Mouse (Mus musculus) yolk sac, embryonic 10.5 days (tissue): ENCODE data around the gene Rbmxl2.

Experiments
- DNase-seq: peaks from one replicate; pipeline ENCODE4 v3.0.0-alpha.2; 2017; ENCODE audit warnings: low spot score

The Rbmxl2 gene

DNA sequence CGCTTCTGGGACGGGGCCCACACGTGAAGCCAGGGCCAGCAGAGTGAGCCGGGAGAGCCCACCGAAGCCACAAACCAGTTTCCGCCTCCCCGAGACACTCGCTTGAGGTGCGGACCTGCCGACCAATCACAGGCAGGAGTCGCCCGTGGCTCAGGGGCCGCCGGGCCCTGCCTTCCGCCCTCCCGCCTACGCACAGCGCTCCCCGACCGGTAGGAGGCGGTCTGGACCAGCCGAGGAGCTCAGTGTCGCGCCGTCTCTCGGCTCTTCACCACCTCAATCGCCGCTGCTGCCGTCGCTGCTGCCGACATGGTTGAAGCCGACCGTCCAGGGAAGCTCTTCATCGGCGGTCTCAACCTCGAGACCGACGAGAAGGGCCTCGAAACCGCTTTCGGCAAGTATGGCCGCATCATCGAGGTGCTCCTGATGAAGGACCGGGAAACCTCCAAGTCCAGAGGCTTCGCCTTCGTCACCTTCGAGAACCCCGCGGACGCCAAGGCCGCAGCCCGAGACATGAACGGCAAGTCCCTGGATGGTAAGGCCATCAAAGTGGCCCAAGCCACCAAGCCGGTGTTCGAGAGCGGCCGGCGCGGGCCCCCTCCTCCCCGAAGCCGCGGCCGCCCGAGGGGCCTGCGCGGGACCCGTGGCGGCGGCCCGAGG, at the start of gene Rbmxl2:
Gene Rbmxl2, plus strand, starts transcription at position 242 of the 657 bp plus-strand sequence.
- no peak for DNase-seq

DNA sequence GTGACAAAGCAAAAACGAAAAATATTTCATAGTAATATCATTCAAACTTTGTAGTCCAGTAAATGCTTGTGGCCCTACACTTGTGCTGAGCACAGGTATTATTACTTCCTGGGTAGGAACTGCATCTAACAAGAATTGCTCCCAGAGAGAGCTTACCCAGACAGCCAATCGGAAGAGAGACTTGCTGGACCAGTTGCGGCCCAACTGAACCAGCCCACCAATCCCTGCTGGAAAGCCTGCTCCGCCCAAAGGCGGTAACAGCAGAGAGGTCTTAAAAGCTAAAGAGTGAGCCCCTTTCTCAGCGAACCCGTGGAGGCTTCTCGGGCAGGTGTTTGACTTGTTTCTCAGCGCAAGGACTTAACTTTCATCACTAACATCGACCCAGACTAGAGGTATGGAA, 42.6 kb upstream of the Rbmxl2 start, which contains the start of gene Nlrp14:
Gene Nlrp14, plus strand, starts transcription at position 301 of the 400 bp plus-strand sequence.
- no peak for DNase-seq

- no peak for DNase-seq
Measured at GRCm38 (mm10) chr7:107180406-107180805, 28.8 kb upstream of the Rbmxl2 start.

DNA sequence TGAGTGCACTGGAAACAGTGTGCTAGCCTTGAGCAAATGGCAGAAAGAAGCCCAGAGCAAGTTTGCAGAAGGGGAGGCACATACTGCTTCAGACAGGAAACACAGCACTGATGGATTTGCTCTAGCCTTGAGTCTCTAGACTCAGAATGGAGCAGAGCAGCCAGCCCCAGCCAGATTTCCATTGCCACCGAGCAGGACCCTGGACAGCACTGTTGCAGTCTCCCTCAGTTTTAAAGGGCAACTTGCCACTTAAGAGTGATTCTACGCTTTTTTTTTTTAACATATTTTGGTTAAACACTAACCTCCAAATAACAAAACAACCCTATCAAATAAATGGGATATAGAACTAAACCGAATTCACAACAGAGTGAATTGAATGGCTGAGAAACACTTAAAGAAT, 7.4 kb upstream of the Rbmxl2 start:
- DNase-seq: no peak

DNA sequence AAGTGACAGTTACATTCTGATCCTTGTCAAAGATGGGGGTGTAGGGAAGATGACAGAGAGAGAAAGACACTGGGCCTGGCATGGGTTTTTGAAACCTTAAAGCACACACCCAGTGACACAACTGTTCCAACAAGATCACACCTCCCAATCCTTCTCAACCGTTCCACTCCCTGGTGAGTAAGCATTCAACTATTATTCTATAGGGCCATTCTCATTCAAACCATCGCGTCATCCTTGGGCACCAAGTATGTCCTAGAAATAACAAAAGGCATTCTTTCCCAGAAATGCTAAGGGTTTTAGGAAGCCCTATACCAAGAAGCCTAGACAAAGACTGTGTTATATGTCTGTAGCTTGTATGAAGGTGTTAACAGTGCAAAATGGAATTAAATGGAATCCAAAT, 1.4 kb upstream of the Rbmxl2 start:
- DNase-seq: no peak

- no peak for DNase-seq
Measured at GRCm38 (mm10) chr7:107210126-107210576, 906 bp downstream of the Rbmxl2 start.

GRCm38 (mm10) chr7:107215723-107216122, 6.5 kb downstream of the Rbmxl2 start:
- no peak for DNase-seq

- no peak for DNase-seq
Measured at GRCm38 (mm10) chr7:107216845-107217244, 7.6 kb downstream of the Rbmxl2 start.

- DNase-seq: no peak
Measured at GRCm38 (mm10) chr7:107236854-107237253, 27.6 kb downstream of the Rbmxl2 start.

GRCm38 (mm10) chr7:107237498-107237897, 28.3 kb downstream of the Rbmxl2 start:
- DNase-seq: no peak

GRCm38 (mm10) chr7:107241371-107241883, 32.2 kb downstream of the Rbmxl2 start:
- no peak for DNase-seq

GRCm38 (mm10) chr7:107250211-107250985, 41.2 kb downstream of the Rbmxl2 start:
- no peak for DNase-seq

- no peak for DNase-seq
Measured at GRCm38 (mm10) chr7:107253355-107253754, 44.1 kb downstream of the Rbmxl2 start.

DNA sequence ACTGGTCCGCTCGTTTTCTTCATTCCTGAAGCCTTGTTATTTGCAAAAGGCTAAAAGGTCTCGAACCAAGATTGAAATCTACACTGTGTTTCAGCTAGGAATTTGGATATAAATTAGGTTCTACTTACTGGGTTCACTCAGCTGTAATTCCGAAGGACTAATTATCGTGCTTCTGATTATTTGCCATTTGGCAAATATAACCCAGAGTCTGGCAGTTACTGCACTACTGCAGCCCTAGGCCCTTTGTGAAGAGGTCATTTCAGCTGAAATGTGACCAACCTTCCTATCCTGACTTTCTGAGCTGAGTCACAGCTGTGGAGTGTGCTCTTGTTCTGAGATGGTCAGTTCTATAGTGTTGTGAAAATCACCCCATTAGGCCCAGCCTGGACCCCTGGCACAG, 50.7 kb downstream of the Rbmxl2 start:
- no peak for DNase-seq
